8 mouse cellular contexts compared by ENCODE assay signal in genomic region chr4:115939295-115940102, GRCm38 (mm10). TPM values are rescaled to one million over a fixed set of nuclear protein-coding genes. Genes with fewer than 3 reads are reported as not detected.
A peak's percentile ranks its signal among the peaks of the same experiment; 100 is the strongest.
DNase-seq lines count a peak whose midpoint lies in the region; ATAC-seq and TF ChIP-seq lines count a peak whose summit lies in the region.

Gene Dmbx1 (minus strand): TSS chr4:115939926.

- no peak for TF ChIP-seq CTCF in testis, adult 2 months (IDR thresholded peaks at IDR 0.05; ENCODE audit: control insufficient read depth, insufficient read depth, insufficient replicate concordance, low read depth, low read length)
- TF ChIP-seq CTCF in stomach, postnatal 0 days (IDR thresholded peaks at IDR 0.05; ENCODE audit: low read depth): no peak

- H3K27me3 ChIP-seq in testis, adult 2 months (ENCODE audit: control insufficient read depth, insufficient read depth, low read length): peaks cover 18% of the 10 kb centered on the region
- H3K27me3 ChIP-seq in embryonic facial prominence, embryonic 14.5 days (replicated peaks; ENCODE audit: control insufficient read depth, insufficient read depth, low read length): peaks cover 96% of the 10 kb centered on the region
- peaks cover 96% of the 10 kb centered on the region for H3K27me3 ChIP-seq in lung, embryonic 16.5 days (ENCODE audit: control insufficient read depth, insufficient read depth, low read depth, low read length)
- peaks cover 44% of the 10 kb centered on the region for H3K27me3 ChIP-seq in stomach, postnatal 0 days (ENCODE audit: control insufficient read depth, insufficient read depth, low read length)

- no peak for TF ChIP-seq EP300 in stomach, postnatal 0 days (optimal IDR thresholded peaks at IDR 0.05)

- TF ChIP-seq POLR2A in testis, adult 2 months (IDR thresholded peaks at IDR 0.05; ENCODE audit: control insufficient read depth, low read depth, low read length): no peak

- peaks cover 35% of the 10 kb centered on the region for H3K4me1 ChIP-seq in testis, adult 2 months (ENCODE audit: control insufficient read depth, insufficient read depth, low read length)
- H3K4me1 ChIP-seq in embryonic facial prominence, embryonic 14.5 days (ENCODE audit: control insufficient read depth, insufficient read depth, low read length): 0 out of 2 replicates have a peak, but pooled peaks cover 3% of the 10 kb centered on the region
- H3K4me1 ChIP-seq in lung, embryonic 16.5 days (replicated peaks; ENCODE audit: control insufficient read depth, insufficient read depth, low read length): peaks cover 7% of the 10 kb centered on the region
- H3K4me1 ChIP-seq in stomach, postnatal 0 days (replicated peaks; ENCODE audit: control insufficient read depth, insufficient read depth): no peaks in the 10 kb centered on the region

- ATAC-seq in embryonic facial prominence, embryonic 14.5 days (ENCODE audit: low read depth): peak; percentile 73
- peak; percentile 71 for ATAC-seq in lung, embryonic 16.5 days (ENCODE audit: low read depth)
- 0 out of 2 replicates have a peak, but pooled peaks have one; percentile 27 for ATAC-seq in stomach, postnatal 0 days (ENCODE audit: low FRiP score, low TSS enrichment)

- under 1% methylated on average over 53 of the region's 71 CpGs for WGBS in embryonic facial prominence, embryonic 14.5 days
- WGBS in lung, embryonic 16.5 days: under 1% methylated on average over 70 of the region's 71 CpGs
- WGBS in stomach, postnatal 0 days: under 1% methylated on average over 71 of the region's 71 CpGs

- peak within 1 kb of the TSS; percentile 44 for H3K4me3 ChIP-seq in testis, adult 2 months (ENCODE audit: control insufficient read depth, low read depth, low read length)
- H3K4me3 ChIP-seq in embryonic facial prominence, embryonic 14.5 days (ENCODE audit: low read depth, low read length): peak within 1 kb of the TSS; percentile 44
- H3K4me3 ChIP-seq in lung, embryonic 16.5 days (ENCODE audit: low read length): peak within 1 kb of the TSS; percentile 47
- peak within 1 kb of the TSS; percentile 21 for H3K4me3 ChIP-seq in stomach, postnatal 0 days (ENCODE audit: low read depth, low read length)

- no peak for DNase-seq in testis, postnatal 10 days (ENCODE audit: low spot score)
- DNase-seq in embryonic facial prominence, embryonic 14.5 days (ENCODE audit: low spot score): peak; percentile 64
- peak; percentile 20 for DNase-seq in induced T-regulatory cell, adult 2 months (ENCODE audit: low read depth)
- peak; percentile 55 for DNase-seq in stomach, postnatal 0 days (ENCODE audit: low spot score)
- DNase-seq in T-cell, adult 2 months (ENCODE audit: low spot score): no peak
- no peak for DNase-seq in thymus, postnatal 14 days

- no peak within 1 kb of the TSS for H3K27ac ChIP-seq in testis, adult 2 months (ENCODE audit: control insufficient read depth, insufficient read depth, low read depth, low read length)
- H3K27ac ChIP-seq in embryonic facial prominence, embryonic 14.5 days (replicated peaks; ENCODE audit: low read depth, low read length): no peak within 1 kb of the TSS; the same call in 1 of the 2 replicates
- H3K27ac ChIP-seq in lung, embryonic 16.5 days (ENCODE audit: low read length): no peak within 1 kb of the TSS
- H3K27ac ChIP-seq in stomach, postnatal 0 days (replicated peaks): no peak within 1 kb of the TSS

- no peaks in the 10 kb centered on the region for H3K36me3 ChIP-seq in testis, adult 2 months (ENCODE audit: control insufficient read depth, insufficient read depth, low read length)
- no peaks in the 10 kb centered on the region for H3K36me3 ChIP-seq in embryonic facial prominence, embryonic 14.5 days (ENCODE audit: control insufficient read depth, insufficient read depth, low read length)
- no peaks in the 10 kb centered on the region for H3K36me3 ChIP-seq in lung, embryonic 16.5 days (ENCODE audit: control insufficient read depth, insufficient read depth, low read length)
- no peaks in the 10 kb centered on the region for H3K36me3 ChIP-seq in stomach, postnatal 0 days (ENCODE audit: control insufficient read depth, insufficient read depth, low read length)

- H3K4me2 ChIP-seq in embryonic facial prominence, embryonic 14.5 days (ENCODE audit: low read depth, low read length): peak within 1 kb of the TSS; percentile 67
- peak within 1 kb of the TSS; percentile 68 for H3K4me2 ChIP-seq in lung, embryonic 16.5 days (ENCODE audit: low read depth, low read length)
- H3K4me2 ChIP-seq in stomach, postnatal 0 days (replicated peaks; ENCODE audit: low read depth): peak within 1 kb of the TSS; percentile 42

- peak within 1 kb of the TSS; percentile 54; the same call in 1 of the 2 replicates for H3K9ac ChIP-seq in embryonic facial prominence, embryonic 14.5 days (ENCODE audit: low read depth, low read length)
- peak within 1 kb of the TSS; percentile 28; the same call in 1 of the 2 replicates for H3K9ac ChIP-seq in lung, embryonic 16.5 days (ENCODE audit: low read length)
- H3K9ac ChIP-seq in stomach, postnatal 0 days (ENCODE audit: low read length): no peak within 1 kb of the TSS

- no peaks in the 10 kb centered on the region for H3K9me3 ChIP-seq in embryonic facial prominence, embryonic 14.5 days (ENCODE audit: control insufficient read depth, low read length)
- no peaks in the 10 kb centered on the region for H3K9me3 ChIP-seq in lung, embryonic 16.5 days (ENCODE audit: control insufficient read depth, low read length)
- no peaks in the 10 kb centered on the region for H3K9me3 ChIP-seq in stomach, postnatal 0 days (ENCODE audit: control insufficient read depth, low read length)

RNA-seq across cellular contexts. Expression of gene Dmbx1, which starts in this region (rescaled TPM):
- 0.08 and 0.25 TPM in 2 replicates for polyA plus RNA-seq in testis, adult 2 months (2012; rRNA removed)
- 0.26 and 0.58 TPM in 2 replicates for polyA plus RNA-seq in embryonic facial prominence, embryonic 14.5 days (2014; fragmentation: Nextera tagmentation; extraction: Ambion mirVana)
- polyA plus RNA-seq in lung, embryonic 16.5 days (2015; fragmentation: Nextera tagmentation; extraction: Ambion mirVana): 0.06 and 0.08 TPM in 2 replicates
- polyA plus RNA-seq in stomach, postnatal 0 days (2015; fragmentation: Nextera tagmentation; extraction: Ambion mirVana): 0.02 TPM in 1 of 2 replicates, not detected in the other

Comparison
In these comparisons a context has a peak if more than half of its experiments do, and no peak if none do; other contexts are left out.
1. Peak in DNase-seq, ATAC-seq, H3K4me3 ChIP-seq, H3K9ac ChIP-seq and H3K4me2 ChIP-seq in embryonic facial prominence, embryonic 14.5 days; RNA of the gene not detected or under 1 TPM.
2. Peak in ATAC-seq, H3K4me3 ChIP-seq, H3K9ac ChIP-seq and H3K4me2 ChIP-seq in lung, embryonic 16.5 days; RNA of the gene not detected or under 1 TPM.
3. Peak in DNase-seq, ATAC-seq, H3K4me3 ChIP-seq and H3K4me2 ChIP-seq in stomach, postnatal 0 days; RNA of the gene not detected or under 1 TPM.